Comparison of ENCODE assay signal across 10 mouse cellular contexts in the genomic region with DNA sequence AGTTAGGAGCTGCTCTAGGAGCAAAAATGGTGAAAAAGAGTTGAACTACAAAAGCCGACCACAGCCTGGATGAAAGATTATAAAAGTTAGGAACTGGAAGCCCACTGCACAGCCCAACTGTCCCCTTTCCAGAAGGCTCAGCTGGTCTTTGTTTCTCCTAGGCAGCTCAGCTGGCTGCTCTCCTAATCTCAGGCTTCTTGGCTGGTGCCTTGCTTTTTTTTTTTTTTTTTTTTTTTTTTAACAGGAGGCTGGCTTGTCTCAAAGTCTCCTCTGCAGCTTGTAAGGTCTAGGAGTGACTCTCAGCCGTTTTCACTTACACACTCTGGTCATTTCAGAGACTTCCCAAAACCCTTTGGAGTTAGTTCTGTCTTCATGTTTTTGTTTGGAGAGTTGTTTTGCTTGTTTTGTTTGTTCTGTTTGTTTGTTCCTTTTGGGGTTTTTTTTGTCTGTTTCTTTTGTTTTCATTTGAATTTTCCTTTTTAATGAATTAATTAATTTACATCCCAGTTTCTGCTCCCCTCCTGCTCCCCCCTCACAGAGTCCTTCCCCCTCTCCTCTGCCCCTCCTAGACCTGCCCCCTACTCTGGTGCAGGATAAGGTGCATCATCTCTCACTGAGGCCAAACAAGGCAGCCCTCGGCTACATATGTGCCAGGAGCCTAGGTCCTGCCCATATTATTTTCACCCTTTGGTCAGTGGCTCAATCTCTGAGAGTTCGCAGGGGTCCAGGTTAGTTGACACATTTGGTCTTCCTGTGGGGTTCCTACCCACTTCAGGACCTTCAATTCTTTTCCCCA.
A peak's percentile ranks its signal among the peaks of the same experiment; 100 is the strongest.
DNase-seq lines count a peak whose midpoint lies in the region; ATAC-seq lines count a peak whose summit lies in the region.
"Had no signal": no experiment of that assay in that cellular context is flagged by ENCODE, and none has a peak within 500 bp of the region (broad histone marks: within the 10 kb centered on the region; RNA-seq: fewer than 3 reads in every experiment).

No protein-coding gene starts in this region.

- H3K4me2 ChIP-seq in intestine, embryonic 16.5 days (ENCODE audit: low read depth, low read length) = no peak overlapping the region
- no peak overlapping the region for H3K4me2 ChIP-seq in stomach, embryonic 14.5 days (replicated peaks; ENCODE audit: low read depth, low read length)
- H3K4me2 ChIP-seq: embryonic facial prominence, embryonic 13.5 days; liver, embryonic 13.5 days had no signal

- DNase-seq in heart, adult 18-20 months = peak; percentile 60 to 82
- no peak for DNase-seq in heart, embryonic 10.5 days (ENCODE audit: low spot score)
- peak; percentile 57 for DNase-seq in urinary bladder, postnatal 14 days (ENCODE audit: low spot score)
- no peak for DNase-seq in urinary bladder, adult 2 months (ENCODE audit: low spot score)
- no peak for DNase-seq in thymus, postnatal 25 days
- no peak for DNase-seq in adrenal gland, adult 2 months
- DNase-seq: liver, embryonic 13.5 days had no signal

- H3K9me3 ChIP-seq in heart, embryonic 10.5 days = no peaks in the 10 kb centered on the region
- H3K9me3 ChIP-seq in intestine, embryonic 16.5 days (ENCODE audit: control insufficient read depth, low read length) = no peaks in the 10 kb centered on the region
- no peaks in the 10 kb centered on the region for H3K9me3 ChIP-seq in stomach, embryonic 14.5 days (ENCODE audit: control insufficient read depth, low read depth, low read length)
- H3K9me3 ChIP-seq: embryonic facial prominence, embryonic 13.5 days; liver, embryonic 13.5 days had no signal

- H3K36me3 ChIP-seq in heart, embryonic 10.5 days = no peaks in the 10 kb centered on the region
- H3K36me3 ChIP-seq in intestine, embryonic 16.5 days (ENCODE audit: control insufficient read depth, insufficient read depth, low read length) = no peaks in the 10 kb centered on the region
- no peaks in the 10 kb centered on the region for H3K36me3 ChIP-seq in stomach, embryonic 14.5 days (ENCODE audit: control insufficient read depth, insufficient read depth, low read length)
- H3K36me3 ChIP-seq: embryonic facial prominence, embryonic 13.5 days; liver, embryonic 13.5 days had no signal

- no peak overlapping the region for H3K4me3 ChIP-seq in heart, embryonic 10.5 days
- H3K4me3 ChIP-seq in intestine, embryonic 16.5 days (ENCODE audit: low read length) = no peak overlapping the region
- H3K4me3 ChIP-seq in stomach, embryonic 14.5 days (ENCODE audit: low read depth, low read length) = no peak overlapping the region
- H3K4me3 ChIP-seq: embryonic facial prominence, embryonic 13.5 days; liver, embryonic 13.5 days had no signal

- WGBS in heart, embryonic 10.5 days = 47% methylated on average over 4 of the region's 4 CpGs
- WGBS in intestine, embryonic 16.5 days = 57% methylated on average over 4 of the region's 4 CpGs
- WGBS in stomach, embryonic 14.5 days = 57% methylated on average over 4 of the region's 4 CpGs

- no peaks in the 10 kb centered on the region for H3K27me3 ChIP-seq in heart, embryonic 10.5 days (ENCODE audit: insufficient read depth, poor library complexity, severe bottlenecking)
- H3K27me3 ChIP-seq in intestine, embryonic 16.5 days (replicated peaks; ENCODE audit: control insufficient read depth, insufficient read depth, low read length) = no peaks in the 10 kb centered on the region
- no peaks in the 10 kb centered on the region for H3K27me3 ChIP-seq in stomach, embryonic 14.5 days (ENCODE audit: control insufficient read depth, insufficient read depth, low read length)
- H3K27me3 ChIP-seq: embryonic facial prominence, embryonic 13.5 days; liver, embryonic 13.5 days had no signal

- H3K27ac ChIP-seq in heart, embryonic 10.5 days = no peak overlapping the region
- no peak overlapping the region for H3K27ac ChIP-seq in intestine, embryonic 16.5 days (ENCODE audit: low read length)
- H3K27ac ChIP-seq in stomach, embryonic 14.5 days (ENCODE audit: low read length) = no peak overlapping the region
- H3K27ac ChIP-seq: embryonic facial prominence, embryonic 13.5 days; liver, embryonic 13.5 days had no signal

- no peak overlapping the region for H3K9ac ChIP-seq in intestine, embryonic 16.5 days (ENCODE audit: low read depth, low read length)
- no peak overlapping the region for H3K9ac ChIP-seq in stomach, embryonic 14.5 days (replicated peaks; ENCODE audit: low read depth, low read length)
- H3K9ac ChIP-seq: embryonic facial prominence, embryonic 13.5 days; liver, embryonic 13.5 days had no signal

- H3K4me1 ChIP-seq in heart, embryonic 10.5 days = no peaks in the 10 kb centered on the region
- H3K4me1 ChIP-seq in intestine, embryonic 16.5 days (ENCODE audit: control insufficient read depth, insufficient read depth, low read length) = no peaks in the 10 kb centered on the region
- no peaks in the 10 kb centered on the region; the same call in 1 of the 2 replicates for H3K4me1 ChIP-seq in stomach, embryonic 14.5 days (ENCODE audit: control insufficient read depth, insufficient read depth, low read length)
- H3K4me1 ChIP-seq: embryonic facial prominence, embryonic 13.5 days; liver, embryonic 13.5 days had no signal

- ATAC-seq in intestine, embryonic 16.5 days = peak; percentile 79
- peak; percentile 69; the same call in 1 of the 2 replicates for ATAC-seq in stomach, embryonic 14.5 days (ENCODE audit: insufficient number of reproducible peaks, insufficient read depth, low FRiP score, low read depth)

Comparison
In these comparisons a context has a peak if more than half of its experiments do, and no peak if none do; other contexts are left out.
1. DNase-seq: peak in heart, adult 18-20 months (2 of 2) and urinary bladder, postnatal 14 days (single experiment); none in heart, embryonic 10.5 days (single experiment), urinary bladder, adult 2 months (single experiment), thymus, postnatal 25 days (single experiment) and adrenal gland, adult 2 months (single experiment).